Mouse (Mus musculus) liver, embryonic 12.5 days (tissue): ENCODE data around the gene Ccdc113. TPM values are rescaled to one million over a fixed set of nuclear protein-coding genes. Genes with fewer than 3 reads are reported as not detected.
"Not testable (repeated sequence)": the region's sequence is repeated elsewhere in the genome, so short reads cannot be mapped to it uniquely, and the experiment has no call there.

Experiments
- ATAC-seq: fragments of 200-750 bp; cut with Nextera tagmentation; 2 replicates; pipeline ENCODE4 v1.8.0; 2017; ENCODE audit warnings: moderate number of reproducible peaks, mild to moderate bottlenecking, moderate library complexity
- H3K27ac ChIP-seq: fragments of 300-500 bp; sonication (generic); 2 replicates; pipeline ENCODE4 v1.5.1; 2016; ENCODE audit warnings: mild to moderate bottlenecking
- H3K27me3 ChIP-seq: fragments of 300-500 bp; sonication (generic); replicated peaks from 2 replicates; pipeline ENCODE4 v1.6.1; 2016; ENCODE audit warnings: mild to moderate bottlenecking, moderate library complexity
- H3K36me3 ChIP-seq: fragments of 300-500 bp; sonication (generic); 2 replicates; pipeline ENCODE4 v1.6.1; 2016; ENCODE audit warnings: mild to moderate bottlenecking, moderate library complexity
- H3K4me1 ChIP-seq: fragments of 300-500 bp; sonication (generic); 2 replicates; pipeline ENCODE4 v1.6.1; 2016
- H3K4me2 ChIP-seq: fragments of 300-500 bp; sonication (generic); 2 replicates; pipeline ENCODE4 v1.6.1; 2016; ENCODE audit warnings: mild to moderate bottlenecking, moderate library complexity
- H3K4me3 ChIP-seq: fragments of 300-500 bp; sonication (generic); 2 replicates; pipeline ENCODE4 v1.5.1; 2016; ENCODE audit warnings: mild to moderate bottlenecking, moderate library complexity
- H3K9ac ChIP-seq: fragments of 300-500 bp; sonication (generic); 2 replicates; pipeline ENCODE4 v1.6.1; 2016; ENCODE audit warnings: mild to moderate bottlenecking, moderate library complexity
- H3K9me3 ChIP-seq: fragments of 300-500 bp; sonication (generic); replicated peaks from 2 replicates; pipeline ENCODE4 v1.6.1; 2016; ENCODE audit warnings: mild to moderate bottlenecking, moderate library complexity
- WGBS: fragments of 180-500 bp; shearing (Covaris S2); methylation state at CpG from one replicate; pipeline ENCODE4 v1.1.7; 2016; ENCODE audit not compliant: insufficient replicate concordance; 5-methylcytosine and 5-hydroxymethylcytosine counted together
- polyA plus RNA-seq: library from polyadenylated mRNA; unstranded; fragments of >200 nt; fragmentation: Nextera tagmentation; extraction: Ambion mirVana; gene quantifications from 2 replicates; pipeline ENCODE4 v1.2.1, GENCODE M21; 2016

Gene Ccdc113
- polyA plus RNA-seq, 1 experiment from 2014 or later: not detected

DNA sequence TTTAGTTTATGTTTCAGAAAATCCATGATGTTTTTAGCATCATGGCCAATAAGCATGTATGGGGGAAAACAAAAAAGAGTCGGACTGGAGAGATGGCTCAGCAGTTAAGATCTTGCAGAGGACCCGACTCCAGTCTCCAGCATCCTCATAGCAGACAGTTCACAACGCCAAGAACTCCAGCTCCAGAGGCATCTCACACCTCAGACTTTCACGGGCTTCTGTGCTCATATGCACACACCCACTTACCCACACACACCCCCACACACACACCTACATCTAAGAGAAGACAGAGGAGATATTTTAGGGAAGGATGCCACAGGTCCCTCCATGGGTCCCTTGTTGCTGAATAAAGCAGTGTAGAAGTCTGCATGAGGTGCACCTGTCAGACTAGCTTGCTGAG is 56.7 kb downstream of the Ccdc113 start:
- Histone ChIP-seq H3K9me3 (0 out of 2 replicates have a peak, but pooled peaks cover 3% of the 10 kb centered on the region), H3K9ac (no peak overlapping the region), H3K27me3 (no peaks in the 10 kb centered on the region; the same call in 1 of the 2 replicates), H3K4me2 (no peak overlapping the region), H3K27ac (no peak overlapping the region), H3K36me3 (no peaks in the 10 kb centered on the region), H3K4me1 (peaks cover 38% of the 10 kb centered on the region), H3K4me3 (no peak overlapping the region)
- no peak for ATAC-seq
- 84% methylated on average over 4 of the region's 4 CpGs for WGBS

GRCm38 (mm10) chr8:95592131-95592780 is 58.4 kb downstream of the Ccdc113 start:
- Histone ChIP-seq H3K27me3 (no peaks in the 10 kb centered on the region), H3K4me2 (peak overlapping the region; percentile 34), H3K9ac (no peak overlapping the region), H3K4me3 (no peak overlapping the region), H3K4me1 (peaks cover 48% of the 10 kb centered on the region), H3K9me3 (0 out of 2 replicates have a peak, but pooled peaks cover 3% of the 10 kb centered on the region), H3K27ac (peak overlapping the region; percentile 84), H3K36me3 (no peaks in the 10 kb centered on the region)
- 35% methylated on average over 12 of the region's 12 CpGs for WGBS
- ATAC-seq: peak; percentile 89

- Histone ChIP-seq H3K9ac (no peak overlapping the region), H3K4me3 (no peak overlapping the region), H3K4me2 (no peak overlapping the region), H3K4me1 (peaks cover 48% of the 10 kb centered on the region), H3K36me3 (no peaks in the 10 kb centered on the region), H3K27me3 (no peaks in the 10 kb centered on the region), H3K9me3 (0 out of 2 replicates have a peak, but pooled peaks cover 3% of the 10 kb centered on the region), H3K27ac (peak overlapping the region; percentile 55)
- WGBS: 86% methylated on average over 7 of the region's 7 CpGs
- no peak for ATAC-seq
Observed at GRCm38 (mm10) chr8:95593439-95594393, 59.8 kb downstream of the Ccdc113 start.

GRCm38 (mm10) chr8:95595131-95595530 is 61.2 kb downstream of the Ccdc113 start:
- 74% methylated on average over 14 of the region's 14 CpGs for WGBS
- Histone ChIP-seq H3K27ac (no peak overlapping the region), H3K4me2 (no peak overlapping the region), H3K4me1 (peaks cover 48% of the 10 kb centered on the region), H3K36me3 (no peaks in the 10 kb centered on the region), H3K27me3 (no peaks in the 10 kb centered on the region), H3K9ac (no peak overlapping the region), H3K9me3 (0 out of 2 replicates have a peak, but pooled peaks cover 3% of the 10 kb centered on the region), H3K4me3 (no peak overlapping the region)
- ATAC-seq: no peak

GRCm38 (mm10) chr8:95596841-95597241 is 63.0 kb downstream of the Ccdc113 start:
- Histone ChIP-seq H3K4me3 (no peak overlapping the region), H3K36me3 (no peaks in the 10 kb centered on the region), H3K4me1 (peaks cover 36% of the 10 kb centered on the region), H3K27ac (no peak overlapping the region), H3K9ac (no peak overlapping the region), H3K9me3 (0 out of 2 replicates have a peak, but pooled peaks cover 3% of the 10 kb centered on the region), H3K4me2 (no peak overlapping the region), H3K27me3 (peaks cover 8% of the 10 kb centered on the region; the same call in 1 of the 2 replicates)
- ATAC-seq: no peak
- 38% methylated on average over 4 of the region's 4 CpGs for WGBS

DNA sequence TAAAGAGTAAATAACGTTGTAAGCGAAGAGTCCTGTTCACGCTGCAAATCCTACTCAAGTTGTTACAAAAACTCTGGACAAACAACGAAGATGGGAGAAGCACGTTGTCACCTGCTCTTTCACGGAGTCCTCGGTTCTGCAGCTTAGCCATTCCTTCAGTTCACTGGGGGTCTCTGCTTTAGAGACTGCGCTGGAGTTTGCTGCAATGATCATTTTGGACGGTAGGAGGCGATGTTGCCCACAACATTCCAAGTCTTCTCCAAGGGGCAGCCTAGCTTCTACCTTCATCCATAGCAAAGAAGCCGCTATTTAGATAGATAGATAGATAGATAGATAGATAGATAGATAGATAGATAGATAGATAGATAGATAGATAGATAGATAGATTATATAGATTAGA is 66.0 kb downstream of the Ccdc113 start:
- no peak overlapping the region for H3K9ac ChIP-seq
- H3K4me3 ChIP-seq: no peak overlapping the region
- peaks cover 10% of the 10 kb centered on the region for H3K4me1 ChIP-seq
- H3K9me3 ChIP-seq: no peaks in the 10 kb centered on the region
- WGBS: 11% methylated on average over 11 of the region's 11 CpGs
- no peaks in the 10 kb centered on the region for H3K36me3 ChIP-seq
- peaks cover 8% of the 10 kb centered on the region; the same call in 1 of the 2 replicates for H3K27me3 ChIP-seq
- no peak for ATAC-seq
- no peak overlapping the region; the same call in 1 of the 2 replicates for H3K4me2 ChIP-seq
- H3K27ac ChIP-seq: no peak overlapping the region

DNA sequence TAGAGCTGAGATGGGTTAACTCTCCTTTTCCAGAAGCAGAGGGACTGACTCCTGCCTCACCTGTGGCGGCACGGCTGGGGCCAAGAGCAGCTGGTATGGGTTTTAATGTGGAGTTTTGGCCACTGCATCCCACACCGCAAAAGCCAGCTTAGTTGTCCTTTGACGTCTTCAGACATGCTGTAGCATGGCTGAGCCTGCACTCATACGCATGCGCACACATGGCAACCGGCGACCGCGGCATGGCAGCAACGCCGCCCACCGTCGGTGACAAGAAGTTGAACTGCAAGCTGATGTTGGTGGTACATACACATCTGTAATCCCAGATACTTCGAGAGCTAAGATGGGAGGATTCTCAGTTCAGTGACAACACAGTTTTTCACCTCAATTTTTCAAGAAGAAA is 67.4 kb downstream of the Ccdc113 start:
- Histone ChIP-seq H3K9me3 (no peaks in the 10 kb centered on the region), H3K4me3 (no peak overlapping the region), H3K27ac (no peak overlapping the region), H3K4me1 (peaks cover 9% of the 10 kb centered on the region), H3K27me3 (peaks cover 8% of the 10 kb centered on the region; the same call in 1 of the 2 replicates), H3K4me2 (no peak overlapping the region), H3K36me3 (no peaks in the 10 kb centered on the region), H3K9ac (no peak overlapping the region)
- 59% methylated on average over 15 of the region's 15 CpGs for WGBS
- no peak for ATAC-seq

DNA sequence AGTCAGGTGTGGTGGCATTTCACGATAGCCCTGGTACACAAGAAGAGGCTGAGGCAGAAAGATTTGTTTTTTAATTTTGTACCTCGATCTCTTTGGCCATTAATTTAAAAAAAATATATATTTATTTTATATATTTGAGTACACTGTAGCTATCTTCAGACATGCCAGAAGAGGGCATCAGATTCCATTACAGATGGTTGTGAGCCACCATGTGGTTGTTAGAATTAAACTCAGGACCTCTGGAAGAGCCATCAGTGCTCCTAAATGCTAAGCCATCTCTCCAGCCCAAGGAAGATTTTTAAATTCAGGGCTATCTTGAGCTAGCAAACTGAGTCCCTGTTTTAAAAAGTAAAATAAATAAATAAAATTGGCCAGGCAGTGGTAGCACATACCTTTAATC is 68.3 kb downstream of the Ccdc113 start:
- H3K4me3 ChIP-seq: no peak overlapping the region
- H3K9ac ChIP-seq: no peak overlapping the region
- ATAC-seq: no peak
- 53% methylated on average over 2 of the region's 2 CpGs for WGBS
- H3K9me3 ChIP-seq: no peaks in the 10 kb centered on the region
- peaks cover under 1% of the 10 kb centered on the region for H3K4me1 ChIP-seq
- H3K27me3 ChIP-seq: peaks cover 8% of the 10 kb centered on the region; the same call in 1 of the 2 replicates
- no peaks in the 10 kb centered on the region for H3K36me3 ChIP-seq
- H3K27ac ChIP-seq: no peak overlapping the region
- H3K4me2 ChIP-seq: no peak overlapping the region

GRCm38 (mm10) chr8:95606509-95606908 is 72.6 kb downstream of the Ccdc113 start:
- not testable (repeated sequence) for H3K27me3 ChIP-seq, ATAC-seq, H3K4me1 ChIP-seq, H3K4me2 ChIP-seq, H3K36me3 ChIP-seq, H3K27ac ChIP-seq, H3K9ac ChIP-seq, H3K4me3 ChIP-seq, H3K9me3 ChIP-seq
- WGBS: 19% methylated on average over 4 of the region's 5 CpGs

DNA sequence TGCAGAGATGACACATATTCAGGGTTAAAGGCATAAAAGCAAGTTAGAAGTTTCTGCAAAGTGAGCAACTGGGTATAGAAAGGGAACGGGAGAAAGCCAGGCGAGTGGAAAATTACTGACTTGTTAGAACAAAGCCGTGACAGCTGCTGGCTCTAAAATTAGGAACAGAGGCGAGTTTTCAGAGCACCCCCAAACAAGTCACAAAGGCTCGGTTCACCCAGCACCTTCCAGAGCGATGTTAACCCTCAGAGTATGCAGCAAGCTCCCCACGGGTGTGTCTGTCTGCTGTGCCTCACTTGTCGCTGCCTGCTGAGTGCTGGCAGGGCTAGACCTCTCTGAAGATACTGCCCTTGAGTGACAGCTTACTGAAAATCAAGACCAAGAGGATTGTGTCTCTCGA is 73.3 kb downstream of the Ccdc113 start:
- Histone ChIP-seq H3K27ac (no peak overlapping the region), H3K27me3 (peaks cover 9% of the 10 kb centered on the region; the same call in 1 of the 2 replicates), H3K9ac (no peak overlapping the region), H3K9me3 (no peaks in the 10 kb centered on the region), H3K36me3 (no peaks in the 10 kb centered on the region), H3K4me2 (no peak overlapping the region), H3K4me1 (peaks cover 7% of the 10 kb centered on the region), H3K4me3 (no peak overlapping the region)
- 46% methylated on average over 9 of the region's 9 CpGs for WGBS
- no peak for ATAC-seq
